Mouse (Mus musculus) olfactory bulb, adult 2 months (tissue): ENCODE results near the gene Tmem8b.

Experiments used
- CTCF ChIP-seq: fragments of 200-500 bp; IDR thresholded peaks from 2 replicates; pipeline ENCODE4 v1.5.1; 2012; ENCODE audit warnings: low read depth, mild to moderate bottlenecking, low read length, moderate library complexity; ENCODE audit not compliant: insufficient read depth
- POLR2A ChIP-seq: fragments of 200-500 bp; IDR thresholded peaks from 2 replicates; pipeline ENCODE4 v1.6.1; 2012; ENCODE audit warnings: mild to moderate bottlenecking, low read depth, low read length, moderate library complexity; ENCODE audit not compliant: insufficient read depth

- TF ChIP-seq CTCF (no peak), POLR2A (no peak)
Observed at GRCm38 (mm10) chr4:43679416-43680043, 10.8 kb downstream of the Tmem8b start.
